ENCODE assay signal across 8 mouse cellular contexts in the genomic region with DNA sequence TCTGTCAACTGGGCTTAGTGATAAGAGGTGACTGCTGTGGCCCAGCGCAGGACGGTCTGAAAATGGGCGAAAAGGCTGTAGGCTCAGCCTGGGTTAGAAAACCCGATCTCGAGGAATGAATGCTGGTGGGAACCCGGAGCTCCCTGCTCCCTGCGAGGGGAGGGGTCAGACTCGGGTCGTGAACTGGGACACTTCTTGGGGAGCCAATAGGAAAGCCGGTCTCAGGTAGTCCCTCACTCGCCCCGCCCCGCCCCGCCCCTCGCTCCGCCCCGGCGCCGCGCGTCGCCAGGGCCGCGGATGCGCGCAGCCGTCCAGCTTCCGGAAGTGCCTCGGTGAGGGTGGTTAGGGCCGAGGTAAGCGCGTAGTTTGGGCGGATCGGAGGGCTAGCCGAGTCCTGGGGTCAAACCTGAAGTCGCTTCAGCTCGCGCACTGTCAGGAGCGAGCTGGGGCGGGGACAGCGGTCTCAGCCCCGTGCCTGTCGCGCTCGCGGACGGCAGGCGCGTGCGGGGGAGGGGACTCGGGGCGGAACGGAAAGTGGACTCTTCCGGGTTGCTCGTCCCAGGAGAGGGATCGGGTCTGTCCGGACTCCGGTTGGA. TPM values are rescaled to one million over a fixed set of nuclear protein-coding genes. Genes with fewer than 3 reads are reported as not detected.
DNase-seq lines count a peak whose midpoint lies in the region; ATAC-seq and TF ChIP-seq lines count a peak whose summit lies in the region.

A gene (plus strand): TSS at position 267 of the 596 bp plus-strand sequence.

- H3K36me3 ChIP-seq in heart, embryonic 11.5 days (ENCODE audit: control insufficient read depth, insufficient read depth, low read length): no peaks in the 10 kb centered on the region
- H3K36me3 ChIP-seq in kidney, embryonic 16.5 days (ENCODE audit: insufficient read depth, low read length): no peaks in the 10 kb centered on the region
- H3K36me3 ChIP-seq in liver, adult 2 months (ENCODE audit: control insufficient read depth, insufficient read depth, low read length): no peaks in the 10 kb centered on the region
- no peaks in the 10 kb centered on the region for H3K36me3 ChIP-seq in myocyte (ENCODE audit: control insufficient read depth, insufficient read depth)
- no peaks in the 10 kb centered on the region for H3K36me3 ChIP-seq in splenic B cell, adult 2 months (ENCODE audit: control insufficient read depth, insufficient read depth, low read length, poor library complexity, severe bottlenecking)

- peak within 1 kb of the TSS; percentile 96 for H3K27ac ChIP-seq in bone marrow macrophage, adult 2 months (ENCODE audit: insufficient read depth, low read depth, low read length)
- H3K27ac ChIP-seq in embryonic fibroblast, embryonic 13.5 days (ENCODE audit: insufficient read depth, low read length): peak within 1 kb of the TSS; percentile 42; the same call in 1 of the 2 replicates
- H3K27ac ChIP-seq in heart, embryonic 11.5 days (ENCODE audit: low read depth, low read length): peak within 1 kb of the TSS; percentile 75
- H3K27ac ChIP-seq in kidney, embryonic 16.5 days (ENCODE audit: low read length): peak within 1 kb of the TSS; percentile 95
- peak within 1 kb of the TSS; percentile 96 for H3K27ac ChIP-seq in liver, adult 2 months (replicated peaks; ENCODE audit: insufficient read depth, low read depth, low read length)

- H3K27me3 ChIP-seq in heart, embryonic 11.5 days (ENCODE audit: control insufficient read depth, insufficient read depth, low read length): no peaks in the 10 kb centered on the region
- H3K27me3 ChIP-seq in kidney, embryonic 16.5 days (ENCODE audit: insufficient read depth, low read length): no peaks in the 10 kb centered on the region
- no peaks in the 10 kb centered on the region for H3K27me3 ChIP-seq in liver, adult 2 months (ENCODE audit: control insufficient read depth, insufficient read depth, low read length)
- H3K27me3 ChIP-seq in myocyte (ENCODE audit: control insufficient read depth, insufficient read depth, insufficient read length): no peaks in the 10 kb centered on the region
- no peaks in the 10 kb centered on the region for H3K27me3 ChIP-seq in splenic B cell, adult 2 months (ENCODE audit: control insufficient read depth, insufficient read depth, low read length, poor library complexity, severe bottlenecking)

- peak; percentile 95 for DNase-seq in A20 (ENCODE audit: low read depth, low spot score)
- peak; percentile 87 for DNase-seq in liver, adult 2 months (ENCODE audit: extremely low read depth, low read depth, low spot score)
- peak; percentile 91 for DNase-seq in splenic B cell, adult 2 months (ENCODE audit: low read depth, low spot score)

- H3K4me1 ChIP-seq in bone marrow macrophage, adult 2 months (ENCODE audit: control insufficient read depth, insufficient read depth, low read length): peaks cover 5% of the 10 kb centered on the region; the same call in 1 of the 2 replicates
- H3K4me1 ChIP-seq in embryonic fibroblast, embryonic 13.5 days (ENCODE audit: control insufficient read depth, insufficient read depth, low read length): peaks cover 3% of the 10 kb centered on the region; the same call in 1 of the 2 replicates
- peaks cover 4% of the 10 kb centered on the region for H3K4me1 ChIP-seq in heart, embryonic 11.5 days (ENCODE audit: control insufficient read depth, insufficient read depth, low read length)
- H3K4me1 ChIP-seq in kidney, embryonic 16.5 days (ENCODE audit: insufficient read depth, low read length): peaks cover 8% of the 10 kb centered on the region
- peaks cover 2% of the 10 kb centered on the region; the same call in 1 of the 2 replicates for H3K4me1 ChIP-seq in liver, adult 2 months (ENCODE audit: control insufficient read depth, insufficient read depth, low read length)

- H3K4me2 ChIP-seq in heart, embryonic 11.5 days: peak within 1 kb of the TSS; percentile 77
- H3K4me2 ChIP-seq in kidney, embryonic 16.5 days (replicated peaks; ENCODE audit: low read depth, low read length): peak within 1 kb of the TSS; percentile 84
- H3K4me2 ChIP-seq in myocyte (ENCODE audit: low read depth): peak within 1 kb of the TSS; percentile 95

- no peak for TF ChIP-seq CTCF in bone marrow macrophage, adult 2 months (IDR thresholded peaks at IDR 0.05; ENCODE audit: low read depth, low read length)
- no peak for TF ChIP-seq CTCF in embryonic fibroblast, embryonic 13.5 days (IDR thresholded peaks at IDR 0.05; ENCODE audit: borderline replicate concordance, insufficient read depth, low read length)
- no peak for TF ChIP-seq CTCF in liver, adult 2 months (IDR thresholded peaks at IDR 0.05; ENCODE audit: low read depth, low read length)

- no peaks in the 10 kb centered on the region for H3K9me3 ChIP-seq in heart, embryonic 11.5 days (replicated peaks; ENCODE audit: control insufficient read depth, low read length)
- no peaks in the 10 kb centered on the region for H3K9me3 ChIP-seq in kidney, embryonic 16.5 days (ENCODE audit: low read length)

- H3K4me3 ChIP-seq in bone marrow macrophage, adult 2 months (ENCODE audit: insufficient read depth, low read length): peak within 1 kb of the TSS; percentile 96
- peak within 1 kb of the TSS; percentile 69 for H3K4me3 ChIP-seq in embryonic fibroblast, embryonic 13.5 days (ENCODE audit: insufficient read depth, low read length)
- peak within 1 kb of the TSS; percentile 60 for H3K4me3 ChIP-seq in heart, embryonic 11.5 days (ENCODE audit: low read depth, low read length)
- peak within 1 kb of the TSS; percentile 80 for H3K4me3 ChIP-seq in kidney, embryonic 16.5 days (ENCODE audit: low read length)
- H3K4me3 ChIP-seq in liver, adult 2 months (ENCODE audit: insufficient read depth, low read depth, low read length): peak within 1 kb of the TSS; percentile 90
- H3K4me3 ChIP-seq in myocyte: peak within 1 kb of the TSS; percentile 82

- under 1% methylated on average over 46 of the region's 58 CpGs for WGBS in heart, embryonic 11.5 days (ENCODE audit: insufficient replicate concordance)
- 1% methylated on average over 50 of the region's 58 CpGs for WGBS in kidney, embryonic 16.5 days
- under 1% methylated on average over 57 of the region's 58 CpGs for WGBS in liver, adult 2 months

- peaks cover 6% of the 10 kb centered on the region; the same call in 1 of the 2 replicates for H3K79me2 ChIP-seq in liver, adult 2 months (ENCODE audit: control insufficient read depth, insufficient read depth, low read length)
- H3K79me2 ChIP-seq in myocyte (ENCODE audit: control insufficient read depth, insufficient read depth): peaks cover 39% of the 10 kb centered on the region

- no peak for TF ChIP-seq POLR2A in bone marrow macrophage, adult 2 months (IDR thresholded peaks at IDR 0.05; ENCODE audit: borderline replicate concordance, low read depth, low read length)
- peak; percentile 63 for TF ChIP-seq POLR2A in embryonic fibroblast, embryonic 13.5 days (IDR thresholded peaks at IDR 0.05; ENCODE audit: low read depth, low read length)
- TF ChIP-seq POLR2A in liver, adult 2 months (IDR thresholded peaks at IDR 0.05; ENCODE audit: extremely low read depth, insufficient read depth, low read length): peak; percentile 45; the same call in 1 of the 2 replicates
- peak; percentile 82 for TF ChIP-seq POLR2A in myocyte (IDR thresholded peaks at IDR 0.05; ENCODE audit: insufficient read length, low read depth)

- ATAC-seq in heart, embryonic 11.5 days (replicated peaks; ENCODE audit: insufficient number of reproducible peaks, low FRiP score, low TSS enrichment): peak; percentile 98
- peak; percentile 98 for ATAC-seq in kidney, embryonic 16.5 days (ENCODE audit: low FRiP score, low TSS enrichment)

- H3ac ChIP-seq in myocyte (ENCODE audit: control insufficient read depth, insufficient read length): peak within 1 kb of the TSS; percentile 10

- H3K9ac ChIP-seq in heart, embryonic 11.5 days (ENCODE audit: low read depth, low read length): peak within 1 kb of the TSS; percentile 68
- peak within 1 kb of the TSS; percentile 82 for H3K9ac ChIP-seq in kidney, embryonic 16.5 days (replicated peaks; ENCODE audit: low read length)
- H3K9ac ChIP-seq in liver, adult 2 months (ENCODE audit: low read depth, low read length): peak within 1 kb of the TSS; percentile 84

TF ChIP-seq in myocyte, 11 proteins besides CTCF, POLR2A, EP300 and RAD21:
- TF ChIP-seq TCF12 (IDR thresholded peaks at IDR 0.05; ENCODE audit: insufficient read depth, poor library complexity, severe bottlenecking) (no peak), POLR2AphosphoS2 (IDR thresholded peaks at IDR 0.05; ENCODE audit: insufficient read length, low read depth) (peak; percentile 58), USF1 (IDR thresholded peaks at IDR 0.05; ENCODE audit: low read depth) (no peak), CEBPB (IDR thresholded peaks at IDR 0.05; ENCODE audit: insufficient read depth, poor library complexity, severe bottlenecking) (no peak), MYOG (IDR thresholded peaks at IDR 0.05; ENCODE audit: control insufficient read depth in 1 of 3, insufficient read depth in 1 of 3, insufficient read length in 2 of 3, low read depth in 2 of 3) (peak in 2 of 3 experiments; percentile 9 to 32), TCF3 (IDR thresholded peaks at IDR 0.05; ENCODE audit: insufficient read length, low read depth) (no peak)

RNA-seq across cellular contexts. Expression of the gene that starts here (rescaled TPM):
- polyA plus RNA-seq in bone marrow macrophage, adult 2 months (2012; ENCODE audit: insufficient read depth, insufficient read length, missing spikeins): 8.5 and 9.2 TPM in 2 replicates
- 8.2 and 9.1 TPM in 2 replicates for polyA plus RNA-seq in embryonic fibroblast, embryonic 13.5 days (2011; ENCODE audit: insufficient read length, low read depth, missing spikeins)
- 9.0 and 10.1 TPM in 2 replicates for polyA plus RNA-seq in heart, embryonic 11.5 days (2014; fragmentation: Nextera tagmentation; extraction: Ambion mirVana)
- 17.1 and 17.4 TPM in 2 replicates for polyA plus RNA-seq in kidney, embryonic 16.5 days (2015; fragmentation: Nextera tagmentation; extraction: Ambion mirVana)
- 3.3 and 3.5 TPM in 2 replicates for total RNA-seq in liver, adult 2 months (2014; rRNA removed)
- 1.7 and 1.9 TPM in 2 replicates for polyA plus RNA-seq in liver, adult 2 months (2012; rRNA removed)
- 6.4 TPM for polyA plus RNA-seq in myocyte (2012; fragmentation: generic; extraction: Trizol)

Comparison
In these comparisons a context has a peak if more than half of its experiments do, and no peak if none do; other contexts are left out.
1. Peak in every context shown above with its lines: DNase-seq, ATAC-seq, H3K4me3 ChIP-seq and H3K27ac ChIP-seq.
2. H3K27ac ChIP-seq: peak in every context shown above with its lines; median percentile 96 in bone marrow macrophage, adult 2 months; 96 in liver, adult 2 months; 95 in kidney, embryonic 16.5 days; 75 in heart, embryonic 11.5 days; 42 in embryonic fibroblast, embryonic 13.5 days.